Mouse (Mus musculus): Measurements from ENCODE around the gene Hepacam2.

GRCm38 (mm10) chr6:3507078-3507477 is 9.0 kb upstream of the Hepacam2 start:
- TF ChIP-seq EP300 (optimal IDR thresholded peaks at IDR 0.05) (no peak), CTCF (IDR thresholded peaks at IDR 0.05; ENCODE audit: low read depth) (no peak)
